Comparison of ENCODE assay signal across 18 mouse cellular contexts in genomic region chr19:36580874-36581273, GRCm38 (mm10). TPM values are rescaled to one million over a fixed set of nuclear protein-coding genes. Genes with fewer than 3 reads are reported as not detected.
DNase-seq lines count a peak whose midpoint lies in the region; ATAC-seq and TF ChIP-seq lines count a peak whose summit lies in the region.
"Had no signal": no experiment of that assay in that cellular context is flagged by ENCODE, and none has a peak within 500 bp of the region (broad histone marks: within the 10 kb centered on the region; RNA-seq: fewer than 3 reads in every experiment).

No protein-coding gene starts in this region.

- H3K27ac ChIP-seq in forebrain, postnatal 0 days (ENCODE audit: low read depth, low read length) = no peak overlapping the region
- no peak overlapping the region for H3K27ac ChIP-seq in forebrain, embryonic 15.5 days (replicated peaks)
- H3K27ac ChIP-seq: forebrain, embryonic 10.5 days; heart, embryonic 15.5 days; limb, embryonic 12.5 days; liver, embryonic 12.5 days; midbrain, embryonic 13.5 days; neural tube, embryonic 13.5 days had no signal

- TF ChIP-seq CTCF in forebrain, postnatal 0 days (IDR thresholded peaks at IDR 0.05; ENCODE audit: low read depth) = no peak

- peaks cover 2% of the 10 kb centered on the region; the same call in 1 of the 2 replicates for H3K36me3 ChIP-seq in forebrain, postnatal 0 days (ENCODE audit: insufficient read depth)
- H3K36me3 ChIP-seq in forebrain, embryonic 15.5 days = 0 out of 2 replicates have a peak, but pooled peaks cover 2% of the 10 kb centered on the region
- H3K36me3 ChIP-seq: forebrain, embryonic 10.5 days; heart, embryonic 15.5 days; limb, embryonic 12.5 days; liver, embryonic 12.5 days had no signal

- H3K4me2 ChIP-seq in forebrain, postnatal 0 days (ENCODE audit: low read depth) = no peak overlapping the region
- no peak overlapping the region for H3K4me2 ChIP-seq in forebrain, embryonic 15.5 days (replicated peaks)
- H3K4me2 ChIP-seq: heart, embryonic 15.5 days; limb, embryonic 12.5 days; liver, embryonic 12.5 days; lung, embryonic 14.5 days; midbrain, embryonic 13.5 days; neural tube, embryonic 13.5 days had no signal

- H3K4me1 ChIP-seq in forebrain, postnatal 0 days (ENCODE audit: insufficient read depth) = no peaks in the 10 kb centered on the region
- no peaks in the 10 kb centered on the region; the same call in 1 of the 2 replicates for H3K4me1 ChIP-seq in forebrain, embryonic 15.5 days
- H3K4me1 ChIP-seq: forebrain, embryonic 10.5 days; limb, embryonic 12.5 days; liver, embryonic 12.5 days; midbrain, embryonic 13.5 days; neural tube, embryonic 13.5 days had no signal

- ATAC-seq in forebrain, postnatal 0 days = peak; percentile 36; the same call in 1 of the 2 replicates
- ATAC-seq in forebrain, embryonic 15.5 days (replicated peaks) = no peak
- ATAC-seq: liver, embryonic 12.5 days; midbrain, embryonic 13.5 days had no signal

- H3K9me3 ChIP-seq in forebrain, postnatal 0 days (ENCODE audit: low read length) = no peaks in the 10 kb centered on the region
- H3K9me3 ChIP-seq in forebrain, embryonic 15.5 days = no peaks in the 10 kb centered on the region
- H3K9me3 ChIP-seq: forebrain, embryonic 10.5 days; heart, embryonic 15.5 days; limb, embryonic 12.5 days; liver, embryonic 12.5 days; midbrain, embryonic 13.5 days; neural tube, embryonic 13.5 days had no signal

- no peak overlapping the region for H3K4me3 ChIP-seq in forebrain, postnatal 0 days (ENCODE audit: low read depth, low read length)
- no peak overlapping the region for H3K4me3 ChIP-seq in forebrain, embryonic 15.5 days
- H3K4me3 ChIP-seq: forebrain, embryonic 10.5 days; heart, embryonic 15.5 days; limb, embryonic 12.5 days; liver, embryonic 12.5 days; midbrain, embryonic 13.5 days; neural tube, embryonic 13.5 days had no signal

- no peak for DNase-seq in forebrain, postnatal 0 days
- peak; percentile 17 to 27 for DNase-seq in heart, adult 9 months (ENCODE audit: low spot score in 2 of 2)
- no peak for DNase-seq in heart, adult 11 months
- peak; percentile 42 for DNase-seq in brain, adult 2 months (ENCODE audit: low read depth, low spot score)
- DNase-seq in cerebellum, adult 9-10 months = peak; percentile 60
- DNase-seq in retina, embryonic 14.5 days (ENCODE audit: low spot score) = no peak
- no peak for DNase-seq in spleen, postnatal 36 days (ENCODE audit: low spot score in 2 of 2)
- DNase-seq: kidney, adult 11 months; lung, embryonic 14.5 days; spleen, adult 18-20 months; thymus, postnatal 4 days had no signal

- H3K9ac ChIP-seq in forebrain, postnatal 0 days = no peak overlapping the region
- no peak overlapping the region for H3K9ac ChIP-seq in forebrain, embryonic 15.5 days (replicated peaks)
- H3K9ac ChIP-seq: heart, embryonic 15.5 days; limb, embryonic 12.5 days; liver, embryonic 12.5 days; lung, embryonic 14.5 days; midbrain, embryonic 13.5 days; neural tube, embryonic 13.5 days had no signal

- no peaks in the 10 kb centered on the region for H3K27me3 ChIP-seq in forebrain, postnatal 0 days (ENCODE audit: insufficient read depth, low read length)
- H3K27me3 ChIP-seq in forebrain, embryonic 15.5 days = no peaks in the 10 kb centered on the region
- H3K27me3 ChIP-seq: heart, embryonic 15.5 days; limb, embryonic 12.5 days; liver, embryonic 12.5 days; midbrain, embryonic 13.5 days; neural tube, embryonic 13.5 days had no signal

- 53% methylated on average over 3 of the region's 3 CpGs for WGBS in forebrain, postnatal 0 days
- WGBS in forebrain, embryonic 15.5 days = 72% methylated on average over 3 of the region's 3 CpGs

RNA-seq across cellular contexts. Expression of gene Hectd2, which starts 26.4 kb away (rescaled TPM):
- total RNA-seq in forebrain, postnatal 0 days (2014; rRNA removed) = 28.6 and 32.9 TPM in 2 replicates
- 6.1 and 6.7 TPM in 2 replicates for polyA plus RNA-seq in forebrain, postnatal 0 days (2015; fragmentation: Nextera tagmentation; extraction: Ambion mirVana)
- 14.2 and 15.7 TPM in 2 replicates for polyA plus RNA-seq in forebrain, embryonic 15.5 days (2015; fragmentation: Nextera tagmentation; extraction: Ambion mirVana)

Comparison
In these comparisons a context has a peak if more than half of its experiments do, and no peak if none do; other contexts are left out.
1. DNase-seq: peak in heart, adult 9 months (2 of 2), brain, adult 2 months (single experiment) and cerebellum, adult 9-10 months (single experiment); none in forebrain, postnatal 0 days (single experiment), heart, adult 11 months (single experiment), retina, embryonic 14.5 days (single experiment) and spleen, postnatal 36 days (0 of 2).